Mouse (Mus musculus) left cerebral cortex, postnatal 14 days (tissue): ENCODE measurements at regions not wholly inside any gene's neighbourhood (a gene's known extent, or its start where the extent isn't known, plus 50 kb on each side); places are given as distances from the start of the nearest gene placed in this dataset.

Experiments used
- DNase-seq, 2 experiments: peaks; one replicate each; pipeline ENCODE4 v3.0.0; 2021 to 2022; ENCODE audit warnings: low spot score in 2 of 2, mixed read lengths in 1 of 2
- intact Hi-C: fragments of 180-260 bp; cut with DNase I; formaldehyde crosslinking; loops from one replicate; pipeline ENCODE4 v1.15.1; 2025

DNA sequence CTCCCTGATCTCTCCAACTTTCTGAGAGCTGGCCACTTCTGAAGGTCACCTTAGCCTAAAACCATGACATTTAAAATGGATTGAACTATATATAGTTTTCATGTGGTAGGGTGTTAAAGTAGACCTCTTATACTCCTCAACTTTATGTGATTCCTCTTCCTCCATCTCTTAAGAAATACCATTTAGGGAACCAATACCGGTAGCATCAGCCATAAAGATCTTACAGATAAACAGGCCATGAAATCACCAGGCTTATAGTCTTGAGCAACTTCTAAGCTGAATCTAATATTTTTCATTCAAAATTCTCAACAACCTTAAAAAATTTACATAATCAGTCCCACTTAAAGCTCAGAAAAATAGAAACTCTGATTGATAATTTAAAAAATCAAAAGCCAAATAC is 56.2 kb downstream of the Rpl36a-ps1 start:
- intact Hi-C loops: no loop called here
- DNase-seq: no peak

DNA sequence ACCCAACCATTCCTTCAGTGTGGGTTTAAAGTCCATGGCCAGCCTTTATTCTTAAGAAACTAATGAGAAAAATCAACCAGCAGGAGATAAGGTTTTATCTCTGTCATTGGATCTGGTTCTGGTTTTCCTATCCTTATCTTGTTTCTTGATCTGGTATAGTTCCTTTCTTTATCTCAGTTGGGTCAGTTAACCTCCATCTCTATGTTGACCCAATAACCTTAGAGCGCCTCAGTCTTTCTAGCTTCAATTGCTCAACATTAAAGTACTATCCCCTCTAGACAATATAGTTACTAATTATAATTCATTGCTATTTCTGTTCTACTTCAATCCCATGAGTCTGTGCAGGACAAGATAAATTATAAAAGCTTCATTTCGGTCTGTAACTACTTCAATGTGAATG is 56.7 kb downstream of the Rpl36a-ps1 start:
- intact Hi-C loops: no loop called here
- no peak for DNase-seq

DNA sequence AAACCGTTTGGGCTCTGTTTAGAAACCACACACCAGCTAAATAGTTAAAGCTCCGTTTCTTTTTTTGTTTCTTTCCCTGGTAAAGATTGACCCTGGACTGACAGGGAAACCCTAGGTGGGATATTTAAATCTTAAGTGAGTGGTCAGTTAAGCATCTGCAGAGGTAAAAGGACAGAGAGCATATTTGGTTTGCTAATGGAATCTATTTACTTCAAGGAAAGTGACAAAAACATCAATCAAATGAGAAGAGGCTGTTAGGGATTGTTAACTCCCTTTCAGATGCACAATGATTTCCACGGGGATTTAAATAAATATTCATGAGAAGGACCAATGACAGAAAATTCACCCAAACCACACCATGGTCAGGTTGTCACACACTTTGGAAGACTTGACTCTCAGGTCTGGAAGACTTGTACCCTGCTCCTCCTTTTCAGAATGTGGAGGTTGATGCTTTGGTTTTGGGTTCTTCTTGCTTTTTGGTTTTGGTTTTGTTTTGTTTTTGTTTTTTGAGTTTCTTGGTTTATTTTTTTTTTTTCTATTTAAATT is 60.7 kb downstream of the Rpl36a-ps1 start:
- intact Hi-C loops: no loop called here
- no peak for DNase-seq

DNA sequence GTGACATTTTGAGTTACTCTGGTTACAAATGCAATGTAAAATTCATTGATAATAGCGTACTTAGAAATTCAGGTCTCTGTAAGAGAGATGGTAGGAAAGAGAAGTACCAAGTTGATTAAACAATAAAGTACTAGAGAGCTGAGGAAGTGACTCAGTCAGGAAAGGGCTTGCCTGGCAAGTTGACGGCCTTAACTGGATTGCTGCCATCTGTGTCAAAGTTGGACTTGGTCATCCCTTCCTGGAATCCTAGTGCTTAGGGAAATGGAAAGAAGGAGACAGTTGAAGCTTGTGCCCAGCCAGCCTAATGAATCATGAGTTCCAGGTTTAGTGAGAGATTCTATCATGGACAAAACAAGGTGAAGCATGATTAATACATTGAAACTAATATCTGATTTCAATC is 64.8 kb downstream of the Rpl36a-ps1 start:
- DNase-seq: no peak
- intact Hi-C loops: no loop called here

DNA sequence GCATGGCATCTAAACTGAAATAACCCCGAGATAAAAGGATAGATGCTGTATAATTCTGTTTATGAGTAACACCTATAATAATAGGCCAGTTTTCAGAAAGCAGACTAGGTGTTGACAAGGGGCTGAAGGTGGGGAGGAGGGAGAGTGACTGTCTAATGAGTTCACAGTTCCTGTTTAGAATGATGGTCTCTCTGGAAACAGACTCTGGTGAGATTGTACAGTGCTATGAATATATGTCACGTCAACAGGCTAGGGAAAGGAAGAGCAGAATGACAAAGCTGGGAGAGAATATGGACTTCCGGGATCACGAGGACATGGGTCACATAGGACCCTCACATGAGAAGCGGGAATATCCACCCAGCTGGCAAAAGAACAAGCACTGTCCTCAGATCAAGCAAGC is 85.9 kb downstream of the Rpl36a-ps1 start:
- intact Hi-C loops: no loop called here
- no peak for DNase-seq

DNA sequence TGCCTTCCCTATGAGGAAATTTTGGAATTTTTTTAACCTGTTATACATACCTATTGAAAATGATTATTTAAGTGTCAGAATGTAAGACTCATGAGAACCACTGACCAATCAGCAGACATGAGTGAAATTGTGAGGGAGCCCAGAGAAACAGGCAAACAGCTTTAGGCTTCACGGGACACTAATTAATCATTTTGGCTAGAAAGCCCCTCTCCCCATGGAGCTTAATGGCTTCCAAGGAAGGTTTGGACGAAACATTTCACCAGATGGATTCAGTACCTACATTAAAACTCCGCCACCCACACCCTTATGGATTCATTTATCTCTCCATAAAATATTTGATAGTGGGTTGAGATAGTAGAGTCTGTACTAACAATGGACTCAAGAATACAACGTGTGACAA is 95.2 kb downstream of the Rpl36a-ps1 start:
- intact Hi-C loops: no loop called here
- DNase-seq: no peak

DNA sequence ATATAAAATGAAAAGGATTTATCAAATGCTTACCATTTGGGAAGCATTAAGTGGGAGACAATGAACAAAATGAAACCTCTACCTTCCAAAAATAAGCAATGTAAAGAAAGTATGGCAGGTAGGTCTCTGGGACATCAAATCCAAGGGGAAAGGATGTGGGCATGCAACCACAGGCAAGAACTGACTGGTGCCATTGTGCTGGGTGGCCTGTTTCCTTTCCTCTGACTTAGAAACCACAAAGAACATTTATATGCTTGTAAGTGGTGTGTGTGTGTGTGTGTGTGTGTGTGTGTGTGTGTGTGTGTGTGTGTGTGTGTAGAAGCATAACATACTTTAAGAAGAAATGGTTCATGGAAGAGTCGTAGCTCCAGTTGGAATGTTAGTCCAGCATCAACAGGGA is 96.7 kb downstream of the Rpl36a-ps1 start:
- intact Hi-C loops: no loop called here

DNA sequence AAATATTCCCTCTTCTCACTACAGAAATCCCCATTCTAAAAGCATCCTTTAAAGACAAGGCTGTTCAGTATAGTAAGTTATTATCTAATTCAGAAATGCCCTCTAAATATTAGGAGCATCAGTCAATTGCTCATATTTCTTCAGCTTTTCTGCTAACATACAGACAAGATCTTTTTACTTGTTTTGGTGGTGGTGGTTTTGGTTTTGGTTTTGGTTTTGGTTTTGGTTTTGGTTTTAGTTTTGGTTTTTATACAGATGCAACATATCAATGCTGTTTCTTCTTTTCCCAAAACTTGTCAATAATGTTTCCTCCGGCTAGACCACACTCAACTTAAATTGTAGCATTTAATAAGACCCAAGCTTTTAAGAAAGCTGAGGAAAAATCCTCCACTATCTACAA is 98.2 kb downstream of the Rpl36a-ps1 start:
- no peak for DNase-seq
- intact Hi-C loops: no loop called here

More for the DNA sequence above, 96.7 kb downstream of the Rpl36a-ps1 start:
- no peak for DNase-seq

DNA sequence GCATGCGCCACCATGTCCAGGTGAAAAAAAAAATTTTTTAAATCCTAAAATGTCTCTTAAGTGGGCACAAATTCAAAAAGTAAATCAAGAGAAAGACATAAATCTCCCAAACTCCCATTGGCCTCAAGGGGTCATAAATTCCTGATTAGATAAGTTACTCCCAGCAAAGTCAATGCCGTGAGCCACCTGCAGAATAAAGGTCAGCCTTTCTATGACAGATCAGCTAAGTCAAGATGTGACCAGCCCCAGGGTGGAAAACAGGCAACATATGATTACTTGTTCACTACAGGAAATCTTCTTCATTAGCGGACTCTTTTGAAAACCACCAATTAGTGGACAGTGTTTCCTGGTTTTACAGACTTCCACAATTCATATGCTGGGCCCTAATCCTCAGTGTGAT is 101.4 kb downstream of the Rpl36a-ps1 start:
- intact Hi-C loops: no loop called here
- no peak for DNase-seq

DNA sequence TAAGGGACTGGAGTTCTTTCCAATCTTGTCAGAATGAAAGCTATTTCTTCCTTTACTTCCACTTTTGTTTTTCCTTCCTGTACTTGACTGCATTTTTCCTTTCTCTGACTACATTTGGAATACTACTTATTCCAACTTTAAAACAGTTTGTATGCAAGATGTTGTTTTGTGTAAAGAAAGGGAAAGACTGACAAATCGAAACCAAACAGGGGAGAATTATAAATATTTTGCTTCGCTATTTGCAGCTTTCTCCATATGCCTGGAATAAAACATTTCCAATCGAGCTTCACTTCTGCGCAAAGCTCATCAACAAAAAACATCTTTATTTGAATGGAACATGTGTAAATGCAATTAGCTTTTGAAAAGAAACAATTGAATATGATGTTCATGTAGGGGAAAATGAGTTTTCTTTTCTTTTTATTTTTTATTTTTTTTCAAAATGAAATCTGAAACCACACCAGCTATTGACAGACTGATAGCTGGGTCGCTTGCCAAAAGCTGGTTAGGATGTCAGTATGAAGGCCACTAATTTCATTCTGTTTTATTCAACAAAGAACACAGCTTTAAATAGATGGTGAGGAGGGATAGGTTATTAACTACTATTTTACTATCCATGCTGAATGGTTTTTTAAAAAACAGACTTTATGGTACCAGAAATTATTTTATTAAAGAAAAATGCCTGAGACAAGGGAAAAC is 102.7 kb downstream of the Rpl36a-ps1 start:
- intact Hi-C loops: no loop called here
- no peak for DNase-seq

DNA sequence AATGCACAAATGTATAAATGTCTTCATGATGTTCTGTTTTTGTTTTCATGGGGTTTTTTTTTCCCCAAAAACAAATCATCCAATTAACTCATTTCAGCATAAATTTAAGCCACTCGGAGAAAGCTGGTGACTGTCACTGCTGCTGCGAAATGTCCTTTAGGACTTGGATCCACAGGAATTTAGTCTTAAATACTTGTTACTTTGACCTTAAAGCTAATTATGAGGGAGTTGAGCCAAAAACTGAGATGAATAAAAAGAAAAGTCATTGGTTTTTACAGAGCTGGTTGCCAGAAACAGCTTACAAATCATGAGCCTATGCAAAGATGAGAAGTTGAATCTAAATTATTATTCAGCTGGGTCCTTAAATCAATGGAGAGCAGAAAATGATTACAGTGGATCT is 106.5 kb downstream of the Rpl36a-ps1 start:
- intact Hi-C loops: no loop called here
- no peak for DNase-seq

DNA sequence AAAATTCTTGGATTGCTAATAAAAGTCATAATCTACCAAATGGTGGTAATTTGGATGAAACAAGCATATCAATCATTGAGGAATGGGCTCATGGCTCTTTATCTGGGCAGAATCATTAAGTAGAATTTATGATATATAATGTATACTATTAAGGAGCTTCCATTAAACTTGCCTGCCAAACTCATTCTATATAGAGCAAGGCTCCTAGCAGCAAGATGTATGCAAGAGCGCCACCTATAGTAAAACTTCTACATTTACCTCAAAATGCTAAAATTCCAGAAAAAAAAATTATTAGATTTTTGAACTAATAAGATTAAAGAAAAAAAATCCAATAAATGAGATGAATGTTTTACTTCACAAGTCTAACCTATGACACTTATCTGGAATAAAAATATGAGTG is 107.1 kb downstream of the Rpl36a-ps1 start:
- DNase-seq: no peak
- intact Hi-C loops: no loop called here

DNA sequence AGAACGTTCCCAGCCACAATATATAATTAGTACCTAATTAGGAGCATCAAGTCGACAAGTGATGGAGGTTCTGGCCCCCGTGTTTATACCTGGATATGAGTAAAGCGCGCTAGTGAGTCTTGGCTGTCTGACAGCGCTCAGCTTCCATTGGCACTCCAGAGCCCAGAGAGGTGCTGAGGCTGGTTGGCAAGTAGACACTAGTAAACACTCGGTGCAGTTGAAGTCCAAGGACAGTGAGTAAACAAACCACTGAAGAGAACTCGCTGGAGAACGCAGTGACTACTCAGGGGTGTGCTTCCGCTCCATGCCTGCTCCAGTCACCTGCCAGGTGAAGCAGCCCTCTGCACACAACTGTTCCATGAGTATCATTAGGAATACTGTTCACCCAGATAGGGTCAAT is 111.5 kb downstream of the Rpl36a-ps1 start:
- intact Hi-C loops: no loop called here

DNA sequence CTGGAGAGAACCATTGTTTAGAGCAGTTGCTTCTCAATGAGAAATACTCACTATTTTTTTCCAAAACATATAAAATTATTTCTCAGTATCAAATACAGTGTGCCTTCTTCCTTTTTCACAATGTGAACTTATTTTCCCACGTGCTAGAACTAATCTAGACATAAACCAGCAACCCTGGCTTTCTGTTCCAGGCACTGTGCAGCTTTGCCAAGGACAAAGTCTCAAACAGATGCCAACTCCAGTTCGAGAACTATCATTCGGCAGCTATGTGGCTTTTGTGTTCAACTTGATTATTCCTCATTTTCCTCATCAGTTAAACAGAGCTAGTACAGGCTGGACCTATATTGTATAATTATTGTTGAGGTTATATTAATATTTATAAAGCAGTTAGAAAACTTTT is 116.2 kb downstream of the Rpl36a-ps1 start:
- intact Hi-C loops: no loop called here
- DNase-seq: no peak

More for the DNA sequence above, 111.5 kb downstream of the Rpl36a-ps1 start:
- no peak for DNase-seq

DNA sequence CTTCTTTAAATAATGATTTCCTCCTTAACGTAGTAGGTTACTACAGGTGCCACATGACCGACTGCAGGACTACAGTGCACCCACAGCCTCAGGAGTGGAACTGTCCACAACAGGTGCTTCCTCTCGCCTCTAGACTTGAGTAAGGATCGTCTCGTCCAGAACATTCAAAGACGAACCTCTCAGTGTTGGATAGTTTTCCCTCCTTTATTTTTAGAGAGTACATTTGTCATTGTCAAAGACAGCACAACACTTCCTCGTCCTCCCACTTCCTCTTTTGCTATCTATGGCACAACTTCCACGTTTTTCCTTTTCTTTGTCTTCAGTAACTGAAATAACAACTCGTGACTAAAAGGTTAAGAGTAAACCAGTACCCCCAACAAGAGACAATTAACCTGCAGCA is 120.7 kb downstream of the Rpl36a-ps1 start:
- DNase-seq: no peak
- intact Hi-C loops: no loop called here

DNA sequence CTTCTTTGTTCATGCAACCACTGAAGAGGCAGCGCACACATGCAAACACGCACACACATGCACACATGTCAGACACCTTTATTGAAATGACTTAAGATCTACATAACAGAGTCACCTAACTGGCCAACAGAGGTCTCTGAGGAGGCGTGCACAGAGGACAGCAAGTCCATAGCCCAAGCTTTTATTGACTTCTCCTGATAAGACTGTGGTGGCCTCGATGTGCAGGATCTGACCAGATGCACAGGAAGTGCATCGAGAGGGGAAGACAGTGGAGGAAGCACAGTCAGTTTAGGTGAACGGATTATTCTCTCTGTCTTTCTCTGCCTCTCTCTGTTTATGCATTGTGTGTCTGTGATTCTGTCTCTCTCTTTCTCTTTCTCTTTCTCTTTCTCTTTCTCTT is 124.2 kb downstream of the Rpl36a-ps1 start:
- intact Hi-C loops: no loop called here
- DNase-seq: no peak

DNA sequence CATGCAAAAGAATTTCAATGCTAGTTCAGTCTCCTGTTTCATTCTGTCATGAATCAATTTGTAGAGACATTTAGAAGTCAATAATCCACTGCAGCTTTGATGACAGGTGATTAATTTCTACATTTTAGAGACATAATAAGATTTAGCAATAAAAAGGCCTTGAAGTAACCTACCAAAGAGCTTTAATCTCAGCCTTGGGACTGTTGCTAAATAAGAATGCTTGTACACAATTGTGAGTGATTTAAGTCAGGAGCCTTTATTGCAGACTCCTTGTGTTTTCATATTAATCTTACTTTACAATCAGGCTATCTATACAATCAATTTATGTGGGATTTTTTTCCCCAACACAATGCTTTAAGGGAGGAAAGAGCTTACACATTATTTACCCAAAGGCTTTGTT is 127.2 kb downstream of the Rpl36a-ps1 start:
- intact Hi-C loops: no loop called here
- DNase-seq: no peak

DNA sequence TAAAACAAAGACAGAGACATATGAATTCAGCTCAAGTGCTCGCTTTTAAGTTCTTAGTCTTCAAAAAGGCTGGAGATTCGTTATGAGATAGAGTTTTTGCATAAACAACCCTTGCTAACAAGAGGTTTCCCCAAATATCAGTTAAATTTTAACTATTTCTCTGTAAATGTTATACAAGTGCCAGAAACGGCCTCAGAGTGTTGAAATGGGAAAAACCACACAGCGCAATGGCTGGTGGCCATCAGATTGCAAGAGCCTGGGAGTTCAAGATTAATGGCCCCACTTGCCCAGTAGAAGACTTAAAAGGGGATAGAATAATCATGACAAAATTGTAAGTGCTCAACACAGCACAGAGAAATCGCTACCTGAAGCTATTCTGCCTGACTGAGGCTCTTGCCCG is 130.1 kb downstream of the Rpl36a-ps1 start:
- DNase-seq: no peak
- intact Hi-C loops: no loop called here

DNA sequence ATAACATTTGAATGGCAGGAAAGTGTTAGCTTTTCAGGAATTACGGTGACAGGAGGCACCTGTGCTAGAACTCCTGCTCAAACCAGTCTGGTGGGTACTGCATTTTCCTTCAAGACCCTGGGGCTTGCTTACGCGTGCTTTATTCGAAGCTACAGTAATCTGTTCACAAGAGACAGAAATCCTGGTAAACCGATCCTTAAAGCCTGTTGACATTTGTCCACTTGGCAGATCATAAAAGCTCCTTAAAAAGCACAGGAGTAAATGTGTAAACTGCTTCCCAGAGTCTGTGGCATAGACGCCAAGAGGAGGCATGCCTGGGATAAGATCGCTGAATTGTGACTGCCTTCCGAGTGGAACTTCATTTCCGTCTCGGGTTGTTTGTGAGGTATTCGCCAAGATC is 130.5 kb downstream of the Rpl36a-ps1 start:
- intact Hi-C loops: no loop called here
- DNase-seq: no peak

DNA sequence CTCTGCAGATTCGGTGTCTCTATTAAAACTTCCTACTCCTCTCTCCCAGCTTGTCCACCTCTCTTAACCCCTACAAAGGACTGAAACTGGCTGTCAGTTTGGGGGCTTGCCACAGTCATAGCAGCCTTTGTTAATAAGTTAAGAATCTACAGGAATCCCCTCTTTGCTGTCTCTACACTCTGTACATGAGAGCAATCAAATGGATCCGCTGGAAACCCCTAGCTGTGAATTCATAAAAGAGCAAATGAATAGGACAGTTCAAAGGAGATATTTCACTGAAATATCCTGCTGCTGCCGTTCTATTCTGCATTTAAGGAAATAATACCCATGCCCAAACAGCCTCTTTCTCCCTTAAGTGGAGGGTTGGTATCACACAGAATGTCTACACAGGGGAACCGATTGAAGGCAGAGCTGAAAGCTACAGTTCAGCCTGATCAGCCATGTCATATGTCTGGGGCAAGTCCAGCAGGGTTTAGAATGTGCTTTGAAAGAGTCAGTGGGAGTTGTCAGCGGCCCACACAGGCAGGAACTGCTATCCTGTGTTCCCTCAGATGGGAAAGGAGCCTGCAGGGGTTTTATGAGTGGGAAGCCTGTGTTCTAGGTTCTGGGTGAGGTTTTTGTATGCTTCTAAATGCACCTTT is 131.9 kb downstream of the Rpl36a-ps1 start:
- intact Hi-C loops: no loop called here
- no peak for DNase-seq

DNA sequence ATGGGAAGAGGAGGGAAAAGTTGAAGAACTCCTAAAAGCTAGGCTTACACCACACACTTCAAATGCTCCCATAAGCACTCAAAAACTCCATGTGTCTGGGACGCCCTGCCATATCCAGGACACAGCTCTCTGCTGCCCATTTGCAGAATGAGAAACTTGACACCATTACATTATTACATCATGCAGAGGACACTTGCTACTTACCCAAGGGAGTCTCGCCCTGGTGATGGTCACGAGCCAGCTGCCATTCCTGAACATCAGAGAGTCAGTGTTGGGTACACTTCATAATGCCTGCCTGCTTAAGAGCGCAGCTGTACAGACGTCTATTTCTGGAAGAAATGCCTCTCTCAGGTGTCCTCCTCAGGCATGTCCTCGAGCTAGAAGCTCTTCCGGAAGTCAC is 135.3 kb downstream of the Rpl36a-ps1 start:
- intact Hi-C loops: no loop called here
- DNase-seq: no peak
